Mouse (Mus musculus) left cerebral cortex, postnatal 36 days (tissue): ENCODE measurements around the gene Vwf. TPM values are rescaled to one million over a fixed set of nuclear protein-coding genes. Genes with fewer than 3 reads are reported as not detected.

Experiments used
- DNase-seq, 2 experiments: peaks; one replicate each; pipeline ENCODE4 v3.0.0; 2021 to 2022; ENCODE audit warnings: low spot score in 2 of 2, mixed read lengths in 1 of 2
- intact Hi-C: fragments of 180-260 bp; cut with DNase I; formaldehyde crosslinking; loops from one replicate; pipeline ENCODE4 v1.15.1; 2025
- total RNA-seq, 2 experiments: library from RNA; stranded (reverse); gene quantifications; 2 replicates each; pipeline ENCODE4 v1.2.3; 2021

Gene Vwf
- total RNA-seq, 2 experiments from 2014 or later = 15.4 to 18.6 TPM

DNA sequence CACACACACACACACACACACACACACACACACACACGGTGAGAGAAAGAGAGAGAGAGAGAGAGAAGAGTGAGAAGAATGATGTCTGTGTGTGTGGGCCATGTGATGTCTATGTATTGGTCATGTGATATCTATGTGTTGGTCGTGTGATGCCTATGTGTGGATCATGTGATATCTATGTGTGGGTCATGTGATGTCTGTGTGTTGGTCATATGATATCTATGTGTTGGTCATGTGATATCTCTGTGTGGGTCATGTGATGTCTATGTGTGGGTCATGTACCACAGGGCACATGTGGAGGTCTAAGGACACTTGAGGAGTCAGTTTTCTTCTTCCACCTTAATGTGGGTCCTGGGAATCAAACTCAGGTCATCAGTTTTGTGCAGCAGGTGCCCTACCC is 33.3 kb downstream of the Vwf start:
- DNase-seq = no peak
- intact Hi-C loops = no loop called here

DNA sequence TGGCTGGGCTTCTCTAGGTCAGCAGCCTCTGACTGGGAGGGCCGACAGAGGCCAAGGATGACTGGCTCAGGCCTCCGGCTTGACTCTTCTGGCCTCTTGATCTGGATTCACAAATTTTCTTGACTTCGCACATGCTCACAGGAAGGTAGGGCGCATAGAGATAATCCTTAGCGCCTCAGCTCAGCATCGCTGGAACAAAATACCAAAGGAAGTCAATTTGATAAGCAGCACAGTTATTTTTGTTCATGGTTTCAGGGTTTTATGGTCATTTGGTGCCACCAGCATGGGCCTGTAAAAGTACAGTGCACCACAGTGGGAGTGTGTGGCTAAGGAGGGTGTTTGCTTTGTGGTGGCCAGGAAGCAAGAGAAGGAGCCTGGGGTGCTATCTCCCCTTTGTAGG is 37.1 kb downstream of the Vwf start:
- DNase-seq = no peak
- intact Hi-C loops = no loop called here

DNA sequence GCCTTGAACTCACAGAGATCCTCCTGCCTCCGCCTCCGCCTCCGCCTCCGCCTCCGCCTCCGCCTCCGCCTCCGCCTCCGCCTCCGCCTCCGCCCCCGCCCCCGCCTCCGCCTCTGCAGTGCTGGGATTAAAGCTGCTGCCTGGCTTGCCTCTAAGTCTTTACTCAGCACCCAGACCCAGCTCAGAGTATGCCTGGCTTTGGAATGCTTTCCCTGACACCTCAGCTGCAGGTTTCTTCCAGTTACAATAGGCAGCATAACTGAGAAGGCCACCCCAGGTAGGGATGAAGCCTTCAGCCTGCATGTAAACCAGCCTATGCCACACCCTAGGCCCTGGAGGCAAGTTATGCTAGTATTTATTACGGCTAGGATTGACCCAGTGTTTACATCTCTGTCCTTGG is 37.7 kb downstream of the Vwf start:
- DNase-seq = no peak
- intact Hi-C loops = no loop called here

DNA sequence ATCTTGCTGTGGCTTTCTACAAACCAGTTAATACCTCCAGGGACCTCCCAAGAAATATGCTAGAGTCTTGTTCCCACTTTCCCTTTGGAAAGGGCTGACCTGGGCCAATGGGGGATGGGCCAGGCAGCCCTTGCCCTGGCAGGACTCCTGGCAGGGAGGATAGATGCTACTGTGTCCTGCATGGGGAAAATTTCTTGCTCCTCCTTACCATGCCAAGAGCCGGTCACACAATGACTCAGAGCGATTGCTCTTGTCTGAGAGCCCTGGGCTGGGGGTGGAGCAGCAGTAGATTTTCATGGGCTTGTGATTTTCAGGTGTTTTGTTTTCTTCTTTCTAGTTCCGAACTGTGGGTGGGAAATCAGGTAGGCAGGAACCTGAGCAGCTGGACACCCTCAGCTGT is 39.0 kb downstream of the Vwf start:
- intact Hi-C loops = no loop called here
- DNase-seq = no peak

DNA sequence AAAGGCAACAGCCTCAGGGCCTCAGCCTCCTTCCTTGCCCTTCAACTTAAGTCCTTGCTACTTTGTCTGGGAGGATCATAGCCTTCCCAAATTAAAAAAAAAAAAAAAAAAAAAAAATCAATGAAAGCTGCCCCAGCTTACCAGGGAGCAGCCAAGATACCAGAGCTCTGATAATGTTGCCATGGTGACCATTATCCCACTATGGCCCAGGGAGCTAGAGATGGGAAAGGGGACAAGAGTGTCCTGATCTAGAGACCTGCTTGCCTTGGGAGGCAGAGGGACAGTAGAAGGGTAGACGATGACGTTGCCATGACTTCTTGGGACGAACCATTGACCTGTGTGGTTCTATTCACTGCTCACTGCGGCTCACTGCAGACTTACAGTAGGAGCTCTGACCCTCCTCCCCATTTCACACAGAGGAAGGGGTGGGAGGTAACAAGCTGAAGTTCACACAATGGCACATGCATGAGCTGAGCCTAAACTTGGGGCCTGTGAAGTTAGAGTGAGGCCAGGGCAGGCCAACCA is 39.5 kb downstream of the Vwf start:
- intact Hi-C loops = no loop called here
- DNase-seq = no peak

DNA sequence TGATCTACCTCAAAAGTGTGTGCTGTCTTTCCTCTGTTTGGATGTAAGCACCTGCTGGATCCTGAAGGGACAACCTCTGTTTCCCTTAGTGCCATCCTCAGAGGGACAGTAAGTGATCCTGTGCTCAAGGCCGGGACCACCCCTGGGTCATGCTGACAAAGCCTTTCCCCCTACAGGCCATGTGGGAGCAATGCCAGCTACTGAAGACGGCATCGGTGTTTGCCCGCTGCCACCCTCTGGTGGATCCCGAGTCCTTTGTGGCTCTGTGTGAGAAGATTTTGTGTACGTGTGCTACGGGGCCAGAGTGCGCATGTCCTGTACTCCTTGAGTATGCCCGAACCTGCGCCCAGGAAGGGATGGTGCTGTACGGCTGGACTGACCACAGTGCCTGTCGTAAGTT is 41.7 kb downstream of the Vwf start:
- no peak for DNase-seq
- intact Hi-C loops = no loop called here

DNA sequence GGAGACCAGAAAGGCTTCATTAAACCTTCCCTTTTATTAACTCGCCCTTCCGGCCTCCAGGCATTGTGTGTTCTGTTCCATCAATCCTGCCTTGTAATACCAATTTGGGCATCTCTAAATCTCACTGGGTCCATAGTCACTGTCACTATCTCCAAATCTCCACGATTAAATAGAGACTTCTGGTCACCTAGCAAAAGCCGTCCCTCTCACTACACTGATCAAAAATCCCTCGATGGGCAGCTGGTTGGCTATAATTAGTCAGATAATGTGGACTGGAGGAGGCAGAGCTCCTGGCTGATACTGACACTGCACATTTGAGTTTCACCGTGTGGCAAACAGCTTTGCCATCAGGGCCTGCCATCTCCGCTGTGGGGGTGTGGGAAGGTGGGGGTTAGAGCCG is 42.5 kb downstream of the Vwf start:
- intact Hi-C loops = no loop called here
- DNase-seq = no peak

DNA sequence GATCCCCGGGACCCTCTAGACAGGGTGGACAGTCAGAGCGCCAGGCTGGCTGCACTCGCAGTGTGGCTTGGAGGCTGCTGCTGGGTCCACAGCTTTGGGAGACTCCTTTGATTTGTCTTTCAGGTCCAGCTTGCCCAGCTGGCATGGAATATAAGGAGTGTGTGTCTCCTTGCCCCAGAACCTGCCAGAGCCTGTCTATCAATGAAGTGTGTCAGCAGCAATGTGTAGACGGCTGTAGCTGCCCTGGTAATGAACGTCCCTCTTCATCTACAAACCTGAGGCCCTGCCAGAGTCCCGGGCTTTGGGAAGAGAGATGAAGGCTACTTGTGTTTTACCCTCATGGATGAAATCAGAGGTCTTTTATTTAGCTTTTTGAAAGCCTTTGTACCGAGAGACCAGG is 43.5 kb downstream of the Vwf start:
- intact Hi-C loops = no loop called here
- no peak for DNase-seq

DNA sequence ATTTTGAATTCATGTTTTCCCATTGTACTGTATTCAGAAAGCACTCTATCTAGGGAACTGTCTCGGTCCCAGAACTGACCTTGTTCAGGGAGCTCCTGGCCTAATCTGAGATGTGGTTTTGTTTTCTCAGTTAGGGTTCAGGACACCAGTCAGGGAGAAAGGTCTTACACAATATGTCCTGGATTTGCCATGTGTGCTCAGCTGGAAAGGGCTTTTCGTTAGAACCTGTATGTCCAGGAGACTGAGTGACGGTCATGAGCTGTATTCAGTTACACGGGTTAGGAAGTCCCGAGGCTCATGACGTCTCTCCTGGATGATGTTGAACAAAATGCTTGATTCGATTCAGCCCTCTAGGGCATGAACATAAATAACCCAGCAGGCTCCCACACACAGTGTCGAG is 43.9 kb downstream of the Vwf start:
- intact Hi-C loops = no loop called here
- no peak for DNase-seq

DNA sequence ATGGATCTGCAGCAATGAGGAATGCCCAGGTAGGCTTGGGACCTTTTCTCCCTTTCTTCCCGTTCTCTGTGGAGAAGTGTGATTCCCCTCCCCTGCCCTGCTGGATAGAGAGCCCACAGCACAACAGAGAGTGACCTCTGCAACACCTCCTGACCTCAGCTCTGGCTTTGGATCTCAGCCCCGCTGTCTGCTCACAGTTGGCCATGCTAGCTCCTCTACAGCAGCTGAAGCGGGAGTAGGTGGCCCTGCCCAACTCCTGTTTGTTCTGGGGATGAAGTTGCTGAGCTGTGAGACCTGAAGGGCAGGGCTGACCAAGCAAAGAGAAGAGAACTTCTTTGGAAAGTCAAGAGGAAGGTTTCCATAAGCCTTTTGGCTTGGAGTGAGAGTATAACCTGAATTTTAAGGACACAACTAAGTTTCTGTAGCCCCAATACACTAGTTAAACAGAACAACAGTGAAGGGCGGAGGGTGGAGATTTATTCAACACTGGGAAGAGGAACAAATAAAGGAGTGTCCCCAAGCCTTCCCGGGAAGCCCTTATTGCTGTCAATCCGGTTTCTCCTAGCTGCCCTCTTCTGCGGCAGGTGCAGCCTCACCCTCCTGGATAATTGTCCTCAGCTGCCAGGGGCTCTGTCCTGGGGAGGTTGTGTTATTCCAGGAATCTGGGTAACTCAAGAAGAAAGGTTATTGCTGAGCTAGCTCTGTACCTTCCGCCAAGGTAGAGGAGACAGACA is 45.2 kb downstream of the Vwf start:
- intact Hi-C loops = no loop called here
- DNase-seq = no peak

DNA sequence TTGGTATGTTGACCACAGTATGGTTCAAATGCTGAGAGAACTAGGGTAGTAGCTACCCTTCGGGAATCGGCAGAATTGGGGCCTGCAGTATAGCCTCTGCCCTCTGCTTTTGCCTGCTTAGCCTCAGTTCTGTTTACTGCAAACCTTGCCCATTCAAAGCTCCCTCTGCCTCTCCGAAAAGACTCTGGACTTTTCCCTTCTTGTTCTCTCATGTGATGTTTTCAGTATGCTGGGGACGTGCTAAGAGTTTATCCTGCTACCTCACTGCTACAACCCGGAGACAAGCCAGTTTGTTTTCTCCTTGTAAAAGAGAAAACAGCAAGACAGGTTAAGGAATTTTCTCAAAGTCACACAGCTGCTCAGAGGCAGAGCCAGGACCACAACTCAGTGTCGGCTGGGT is 46.0 kb downstream of the Vwf start:
- intact Hi-C loops = no loop called here
- DNase-seq = no peak

DNA sequence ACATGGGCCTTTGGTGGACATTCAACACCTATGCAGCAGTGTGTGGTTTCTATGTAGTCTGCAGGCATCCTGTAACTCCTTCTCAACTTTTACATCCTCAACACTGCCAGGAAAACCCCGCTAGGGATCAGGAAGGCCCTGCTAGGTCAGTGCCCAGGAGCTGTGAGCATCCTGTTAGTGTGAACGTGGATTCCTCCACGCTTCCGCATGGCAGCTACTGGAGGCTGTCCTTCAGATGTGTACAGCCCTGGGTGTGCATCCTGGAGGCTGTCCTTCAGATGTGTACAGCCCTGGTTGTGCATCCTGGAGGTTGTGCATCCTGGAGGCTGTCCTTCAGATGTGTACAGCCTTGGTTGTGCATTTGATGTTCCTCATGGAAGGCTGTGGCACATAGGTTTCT is 47.7 kb downstream of the Vwf start:
- no peak for DNase-seq
- intact Hi-C loops = no loop called here

DNA sequence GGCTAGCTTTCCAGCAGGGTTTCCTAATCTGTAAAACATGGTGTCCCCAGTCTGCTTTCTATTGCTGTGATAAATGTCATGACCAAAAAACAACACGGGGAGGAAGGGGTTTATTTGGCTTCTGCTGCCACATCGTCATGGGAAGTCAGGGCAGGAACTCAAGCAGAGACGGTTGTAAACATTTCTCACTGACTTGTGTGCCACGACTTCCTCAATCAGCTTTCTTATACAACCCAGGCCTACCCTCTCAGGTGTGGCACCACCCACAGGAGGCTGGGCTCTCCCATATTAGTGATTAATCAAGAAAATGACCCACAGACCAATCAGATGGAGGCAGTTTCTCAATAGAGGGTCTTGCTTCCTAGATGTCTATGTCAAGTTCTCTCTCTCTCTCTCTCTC is 48.3 kb downstream of the Vwf start:
- DNase-seq = no peak
- intact Hi-C loops = no loop called here

DNA sequence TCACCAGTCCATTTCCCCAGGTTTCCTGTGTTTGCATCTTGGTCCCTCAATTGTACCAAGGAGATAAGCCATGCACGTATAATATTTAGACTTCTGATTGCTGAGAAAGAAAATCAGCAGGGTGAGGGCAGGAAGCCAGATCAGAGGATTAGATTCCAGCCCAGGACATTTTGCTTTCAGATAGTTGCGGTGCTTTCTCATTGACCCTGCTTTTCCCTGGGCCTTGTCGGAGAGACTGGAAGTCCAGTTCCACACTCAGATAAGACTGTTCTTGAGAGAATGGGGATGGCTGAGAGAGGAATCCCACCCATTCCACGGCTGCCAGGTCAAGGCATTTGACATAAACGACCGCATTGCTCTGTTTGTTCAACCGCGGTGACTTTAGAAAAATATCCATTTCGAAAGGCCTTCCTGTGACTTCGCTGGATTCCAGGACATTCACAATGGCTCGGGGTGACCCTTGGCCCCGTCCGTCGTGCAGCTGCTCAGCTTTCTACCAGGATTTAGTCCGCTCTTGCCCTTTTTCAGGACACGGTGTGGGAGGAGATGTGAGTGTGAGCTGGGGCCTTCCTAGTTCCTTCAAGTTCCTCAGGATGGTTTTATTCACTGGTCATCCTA is 50.2 kb downstream of the Vwf start:
- intact Hi-C loops = no loop called here
- DNase-seq = no peak

DNA sequence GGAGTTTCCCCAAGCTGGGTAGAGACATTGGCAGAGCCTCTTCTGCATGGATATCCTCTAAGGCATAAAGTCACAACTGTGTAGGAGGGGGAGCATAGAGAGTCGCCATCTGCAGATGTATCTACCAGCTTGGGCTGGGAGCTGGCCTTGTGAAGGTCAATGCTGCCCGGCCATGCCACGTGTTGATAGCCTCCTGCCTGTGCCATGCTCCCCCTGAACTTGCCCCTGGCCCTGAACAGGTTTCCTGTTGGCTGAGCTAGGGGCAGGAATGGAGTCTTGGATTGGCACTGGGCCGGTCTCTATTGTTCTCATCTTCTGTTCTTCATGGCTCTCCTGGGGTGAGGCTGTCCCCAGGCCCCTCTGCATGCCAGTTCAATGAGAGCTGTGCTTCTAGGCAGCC is 51.1 kb downstream of the Vwf start:
- no peak for DNase-seq
- intact Hi-C loops = no loop called here

DNA sequence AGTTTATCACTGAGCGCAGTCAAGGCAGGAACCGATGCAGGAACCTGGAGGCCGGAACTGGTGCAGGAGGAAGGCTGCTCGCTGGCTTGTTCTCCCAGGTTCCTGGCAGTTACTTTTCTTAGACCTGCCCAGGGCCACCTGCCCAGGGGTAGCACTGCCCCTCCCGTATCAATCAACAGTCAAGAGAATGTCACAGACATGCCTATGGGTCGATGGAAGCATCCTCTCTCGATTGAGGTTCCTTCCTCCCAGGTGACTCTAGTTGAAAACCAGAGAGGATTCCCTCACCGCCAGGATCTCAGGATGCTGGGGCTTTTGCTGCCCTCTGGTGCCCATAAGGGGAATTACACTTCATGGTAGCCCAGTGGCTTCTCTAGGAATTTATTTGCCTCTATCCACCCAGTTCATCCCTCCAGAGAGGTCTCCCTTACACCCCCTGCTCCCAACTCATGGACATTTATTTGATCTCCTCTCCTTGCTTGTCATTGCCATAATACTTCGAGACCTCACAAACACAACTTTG is 53.5 kb downstream of the Vwf start:
- intact Hi-C loops = loop anchor here (2.0 to 5.0 kb wide), 3 partner anchors 73 to 323 kb away; no protein-coding TSS in a partner anchor
- peak; percentile 70 to 72 for DNase-seq

DNA sequence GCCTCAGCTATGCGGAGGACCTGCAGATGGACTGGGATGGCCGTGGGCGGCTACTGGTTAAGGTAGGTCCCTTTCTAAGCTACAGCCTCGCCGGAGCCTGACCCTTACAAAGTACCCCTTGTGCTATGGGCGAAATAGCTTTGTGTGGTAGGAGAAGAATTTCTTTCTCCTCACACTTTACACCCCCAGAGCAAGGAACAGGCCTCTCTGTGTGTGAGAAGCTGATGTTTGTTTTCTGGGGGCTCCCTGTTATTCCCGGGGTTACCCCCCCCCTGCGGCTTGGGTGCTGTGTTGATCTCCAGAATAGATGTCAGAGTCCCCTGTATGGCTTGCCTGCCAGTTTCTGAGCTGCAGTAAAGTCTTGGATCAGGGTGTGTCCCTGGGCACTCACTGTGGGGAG is 54.1 kb downstream of the Vwf start:
- DNase-seq = no peak
- intact Hi-C loops = loop anchor here (2.0 to 5.0 kb wide), 3 partner anchors 73 to 323 kb away; no protein-coding TSS in a partner anchor

DNA sequence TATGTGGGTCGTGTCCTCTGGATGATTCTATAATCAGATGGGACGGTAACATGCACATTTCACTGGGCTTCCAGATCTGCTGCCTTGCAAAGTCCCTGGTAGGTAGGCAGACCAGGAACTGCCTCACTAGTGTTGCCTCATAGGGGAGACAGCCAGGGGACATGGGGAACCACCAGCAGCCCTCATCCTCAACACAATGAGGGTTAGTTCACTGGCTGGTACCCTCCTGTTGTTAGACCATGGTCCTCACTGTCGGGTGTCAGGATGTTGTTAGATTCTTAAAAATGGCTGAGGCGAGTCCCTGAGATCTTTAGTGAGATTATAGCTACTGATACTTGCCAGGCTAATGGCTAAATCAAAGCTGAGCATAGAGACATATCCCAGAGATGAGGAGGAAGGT is 54.6 kb downstream of the Vwf start:
- intact Hi-C loops = loop anchor here (2.0 to 5.0 kb wide), 3 partner anchors 74 to 324 kb away; no protein-coding TSS in a partner anchor
- DNase-seq = no peak

DNA sequence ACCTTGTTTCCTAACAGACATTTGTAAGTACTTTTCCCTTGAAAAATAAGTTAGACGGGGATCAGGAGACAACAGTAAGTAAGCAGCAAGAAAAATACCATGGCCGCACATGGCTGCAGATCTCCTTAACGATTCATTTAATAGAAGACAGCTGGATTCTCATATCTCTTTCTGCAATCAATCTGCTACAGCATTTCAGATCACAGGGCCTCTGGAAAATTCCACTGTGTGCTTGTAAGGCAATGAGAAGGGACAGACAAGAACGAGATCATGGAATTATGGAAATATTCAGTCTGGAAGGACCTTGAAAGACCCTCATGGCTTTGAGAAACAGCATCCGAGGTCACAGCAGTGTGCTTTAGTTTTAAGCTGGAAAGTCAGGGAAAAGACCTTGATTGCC is 55.2 kb downstream of the Vwf start:
- no peak for DNase-seq
- intact Hi-C loops = loop anchor here (2.0 to 5.0 kb wide), 3 partner anchors 74 to 324 kb away; no protein-coding TSS in a partner anchor

DNA sequence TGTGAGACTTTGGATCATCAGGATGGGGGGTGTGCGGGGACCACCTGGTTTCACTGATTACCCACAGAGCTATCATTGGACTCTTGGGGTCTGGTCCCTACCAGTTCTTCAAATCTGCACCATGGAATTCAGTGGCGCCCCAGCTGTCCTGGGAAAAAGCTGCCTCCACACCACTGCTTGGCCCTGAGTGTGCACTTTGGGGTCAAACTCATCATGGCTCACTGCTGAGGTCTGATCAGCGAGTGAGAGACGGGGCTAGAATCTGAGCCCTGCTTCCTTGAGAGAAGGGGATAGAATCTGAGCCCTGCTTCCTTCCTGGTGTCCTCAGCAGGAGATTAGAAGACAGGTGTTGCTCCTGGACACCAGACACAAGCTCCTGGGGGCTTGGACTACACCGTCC is 55.8 kb downstream of the Vwf start:
- no peak for DNase-seq
- intact Hi-C loops = loop anchor here (5.0 kb wide), 2 partner anchors 75 to 325 kb away; no protein-coding TSS in a partner anchor

DNA sequence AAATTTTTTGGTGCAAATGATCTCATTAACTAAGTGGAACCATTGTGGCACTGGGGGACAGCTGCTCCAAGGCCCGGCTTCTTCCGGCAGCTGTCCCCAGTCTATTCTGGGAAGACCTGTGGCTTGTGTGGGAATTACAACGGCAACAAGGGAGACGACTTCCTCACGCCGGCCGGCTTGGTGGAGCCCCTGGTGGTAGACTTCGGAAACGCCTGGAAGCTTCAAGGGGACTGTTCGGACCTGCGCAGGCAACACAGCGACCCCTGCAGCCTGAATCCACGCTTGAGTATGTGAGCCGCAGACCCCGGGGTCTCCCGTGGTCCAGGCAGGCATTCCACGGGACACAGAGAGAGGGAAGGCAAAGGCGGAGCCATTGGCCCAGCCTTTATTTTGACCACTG is 56.7 kb downstream of the Vwf start:
- intact Hi-C loops = loop anchor here (5.0 kb wide), 2 partner anchors 76 to 326 kb away; no protein-coding TSS in a partner anchor
- DNase-seq = peak; percentile 36 to 55
